Mouse (Mus musculus) erythroblast, embryonic 14.5 days (primary cell): ENCODE data around the gene Ift57.

Experiments
- GATA1 ChIP-seq: IDR thresholded peaks from 2 replicates; pipeline ENCODE4 v1.6.1; 2012; ENCODE audit warnings: low read length, inconsistent platforms, mixed read lengths
- TAL1 ChIP-seq: IDR thresholded peaks from 3 replicates; pipeline ENCODE4 v1.6.1; 2012; ENCODE audit warnings: low read length, inconsistent platforms, mixed read lengths

DNA sequence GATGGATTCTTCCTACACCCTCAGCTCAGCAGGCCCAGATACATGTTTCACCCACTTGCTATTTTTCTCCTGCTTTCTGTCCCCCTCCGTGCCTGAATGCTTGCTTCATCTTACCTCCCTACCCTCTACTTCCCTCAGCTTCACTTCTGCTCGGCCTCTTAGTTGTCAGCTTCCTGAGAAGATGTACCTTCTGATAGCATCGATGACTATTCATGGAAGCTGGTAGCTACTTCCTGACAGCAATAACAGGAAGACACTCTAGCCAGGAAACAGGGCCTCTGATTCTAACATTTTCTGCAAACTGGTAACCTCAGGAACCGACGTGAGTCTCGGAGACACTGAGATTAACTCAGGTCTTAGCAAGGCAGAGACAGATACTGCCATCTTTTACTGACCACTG is 99.8 kb downstream of the Ift57 start:
- no peak for TF ChIP-seq TAL1
- no peak; the same call in 1 of the 2 replicates for TF ChIP-seq GATA1
